Mouse (Mus musculus): ENCODE measurements around the gene Axin2.

Gene Axin2

GRCm38 (mm10) chr11:108929700-108930099 lies 9.6 kb downstream of the Axin2 start:
- DNase-seq (ENCODE audit: low read depth), result no peak

- DNase-seq (ENCODE audit: low read depth), result no peak
Observed at GRCm38 (mm10) chr11:108930612-108931011, 10.5 kb downstream of the Axin2 start.

- no peak for DNase-seq (ENCODE audit: low read depth)
Observed at GRCm38 (mm10) chr11:108933835-108934234, 13.7 kb downstream of the Axin2 start.

- DNase-seq (ENCODE audit: low read depth), result no peak
Observed at GRCm38 (mm10) chr11:108935128-108935868, 15.1 kb downstream of the Axin2 start.

GRCm38 (mm10) chr11:108936016-108936792 lies 16.1 kb downstream of the Axin2 start:
- DNase-seq (ENCODE audit: low read depth), result no peak

- no peak for DNase-seq (ENCODE audit: low read depth)
Observed at GRCm38 (mm10) chr11:108940655-108941412, 20.7 kb downstream of the Axin2 start.

GRCm38 (mm10) chr11:108941836-108942235 lies 21.7 kb downstream of the Axin2 start:
- no peak for DNase-seq (ENCODE audit: low read depth)

- no peak for DNase-seq (ENCODE audit: low read depth)
Observed at GRCm38 (mm10) chr11:108943741-108944140, 23.6 kb downstream of the Axin2 start.

- no peak for DNase-seq (ENCODE audit: low read depth)
Observed at GRCm38 (mm10) chr11:108945666-108946065, 25.5 kb downstream of the Axin2 start.

- DNase-seq (ENCODE audit: low read depth), result no peak
Observed at GRCm38 (mm10) chr11:108947425-108948184, 27.5 kb downstream of the Axin2 start.

- DNase-seq (ENCODE audit: low read depth), result no peak
Observed at GRCm38 (mm10) chr11:108948501-108948900, 28.4 kb downstream of the Axin2 start.

GRCm38 (mm10) chr11:108948931-108949330 lies 28.8 kb downstream of the Axin2 start:
- no peak for DNase-seq (ENCODE audit: low read depth)

GRCm38 (mm10) chr11:108952343-108952742 lies 32.2 kb downstream of the Axin2 start:
- no peak for DNase-seq (ENCODE audit: low read depth)

GRCm38 (mm10) chr11:108955943-108956342 lies 35.8 kb downstream of the Axin2 start:
- no peak for DNase-seq (ENCODE audit: low read depth)

- no peak for DNase-seq (ENCODE audit: low read depth)
Observed at GRCm38 (mm10) chr11:108958349-108958748, 38.2 kb downstream of the Axin2 start.

- DNase-seq (ENCODE audit: low read depth), result no peak
Observed at GRCm38 (mm10) chr11:108959196-108959595, 39.0 kb downstream of the Axin2 start.

- no peak for DNase-seq (ENCODE audit: low read depth)
Observed at GRCm38 (mm10) chr11:108961651-108962065, 41.5 kb downstream of the Axin2 start.

GRCm38 (mm10) chr11:108963476-108964232 lies 43.5 kb downstream of the Axin2 start:
- DNase-seq (ENCODE audit: low read depth), result no peak

- DNase-seq (ENCODE audit: low read depth), result no peak
Observed at GRCm38 (mm10) chr11:108965740-108966139, 45.6 kb downstream of the Axin2 start.

- no peak for DNase-seq (ENCODE audit: low read depth)
Observed at GRCm38 (mm10) chr11:108973459-108973858, 53.3 kb downstream of the Axin2 start.

GRCm38 (mm10) chr11:108973866-108974265 lies 53.7 kb downstream of the Axin2 start:
- DNase-seq (ENCODE audit: low read depth), result no peak
